Mouse (Mus musculus) MEL (cell line): ENCODE data around the gene Denr. TPM values are rescaled to one million over a fixed set of nuclear protein-coding genes. Genes with fewer than 3 reads are reported as not detected.
A peak's percentile ranks its signal among the peaks of the same experiment; 100 is the strongest.

Source experiments
- DNase-seq: peaks from one replicate; pipeline ENCODE4 v3.0.0; 2011; ENCODE audit warnings: low read depth, low spot score
- H3K27ac ChIP-seq: 2 replicates; pipeline ENCODE4 v1.5.1; 2012; ENCODE audit warnings: low read depth, mild to moderate bottlenecking, control low read depth, low read length, moderate library complexity; ENCODE audit not compliant: control insufficient read depth
- H3K27me3 ChIP-seq, 2 experiments: fragments of 150-350 bp in 1 of 2; sonication (generic) in 1 of 2; 2 replicates each; pipeline ENCODE4 v1.6.1; 2012; ENCODE audit warnings: low read length in 2 of 2, mild to moderate bottlenecking in 2 of 2, improper control_type of control experiment in 1 of 2, moderate library complexity in 1 of 2; ENCODE audit not compliant: insufficient read depth in 2 of 2, control insufficient read depth in 1 of 2
- H3K36me3 ChIP-seq, 2 experiments: 2 replicates each; pipeline ENCODE4 v1.6.1; 2012 to 2014; ENCODE audit warnings: low read length in 2 of 2, improper control_type of control experiment in 1 of 2, inconsistent platforms in 1 of 2, mild to moderate bottlenecking in 1 of 2; ENCODE audit not compliant: insufficient read depth in 2 of 2, control insufficient read depth in 1 of 2
- H3K4me1 ChIP-seq, 2 experiments: fragments of 150-350 bp in 1 of 2; sonication (generic) in 1 of 2; 2 replicates each; pipeline ENCODE4 v1.6.1; 2012; ENCODE audit warnings: low read length in 2 of 2, improper control_type of control experiment in 1 of 2, mild to moderate bottlenecking in 1 of 2; ENCODE audit not compliant: insufficient read depth in 2 of 2, control insufficient read depth in 1 of 2
- H3K4me3 ChIP-seq, 2 experiments: fragments of 150-350 bp in 1 of 2; sonication (generic) in 1 of 2; 2 replicates each; pipeline ENCODE4 v1.5.1; 2012; ENCODE audit warnings: low read depth in 2 of 2, low read length in 2 of 2, mild to moderate bottlenecking in 2 of 2, moderate library complexity in 2 of 2, control low read depth in 1 of 2, improper control_type of control experiment in 1 of 2; ENCODE audit not compliant: control insufficient read depth in 1 of 2, insufficient read depth in 1 of 2
- H3K79me2 ChIP-seq: 2 replicates; pipeline ENCODE4 v1.6.1; 2012; ENCODE audit warnings: mild to moderate bottlenecking, low read length, moderate library complexity; ENCODE audit not compliant: control insufficient read depth, poor library complexity, insufficient read depth
- H3K9ac ChIP-seq: 2 replicates; pipeline ENCODE4 v1.6.1; 2012; ENCODE audit warnings: low read depth, mild to moderate bottlenecking, control low read depth, low read length, moderate library complexity; ENCODE audit not compliant: control insufficient read depth, poor library complexity, severe bottlenecking
- H3K9me3 ChIP-seq: fragments of 150-350 bp; sonication (generic); replicated peaks from 2 replicates; pipeline ENCODE4 v1.6.1; 2012; ENCODE audit warnings: mild to moderate bottlenecking, low read length, improper control_type of control experiment, moderate library complexity; ENCODE audit not compliant: insufficient read depth
- BHLHE40 ChIP-seq: IDR thresholded peaks from 2 replicates; pipeline ENCODE4 v1.6.1; 2012; ENCODE audit warnings: low read depth, mild to moderate bottlenecking, inconsistent platforms, low read length, improper control_type of control experiment, borderline replicate concordance
- CHD1 ChIP-seq: IDR thresholded peaks from 2 replicates; pipeline ENCODE4 v1.6.1; 2012; ENCODE audit warnings: low read depth, mild to moderate bottlenecking, inconsistent platforms, low read length, improper control_type of control experiment
- CHD2 ChIP-seq: IDR thresholded peaks from 2 replicates; pipeline ENCODE4 v1.6.1; 2011; ENCODE audit warnings: low read length, improper control_type of control experiment
- CTCF ChIP-seq, 3 experiments: IDR thresholded peaks in 2 of 3; conservative IDR thresholded peaks in 1 of 3; 2 replicates each; pipeline ENCODE4 v1.5.1; 2011 to 2012; ENCODE audit warnings: low read length in 3 of 3, low read depth in 2 of 3, mild to moderate bottlenecking in 2 of 3, improper control_type of control experiment in 1 of 3, inconsistent platforms in 1 of 3, mixed read lengths in 1 of 3, moderate library complexity in 1 of 3; ENCODE audit not compliant: control insufficient read depth in 1 of 3, insufficient read depth in 1 of 3, poor library complexity in 1 of 3, severe bottlenecking in 1 of 3
- E2F4 ChIP-seq: IDR thresholded peaks from 2 replicates; pipeline ENCODE4 v1.6.1; 2011; ENCODE audit warnings: low read depth, low read length, improper control_type of control experiment, borderline replicate concordance
- ELF1 ChIP-seq: IDR thresholded peaks from 2 replicates; pipeline ENCODE4 v1.6.1; 2014; ENCODE audit warnings: low read depth, mild to moderate bottlenecking, inconsistent platforms, low read length, improper control_type of control experiment, moderate library complexity
- EP300 ChIP-seq, 2 experiments: IDR thresholded peaks; 2 replicates each; pipeline ENCODE4 v1.6.1; 2011; ENCODE audit warnings: improper control_type of control experiment in 2 of 2, low read length in 2 of 2, low read depth in 1 of 2, mild to moderate bottlenecking in 1 of 2
- ETS1 ChIP-seq: IDR thresholded peaks from 2 replicates; pipeline ENCODE4 v1.6.1; 2012; ENCODE audit warnings: low read depth, mild to moderate bottlenecking, inconsistent platforms, low read length, improper control_type of control experiment, moderate library complexity
- GATA1 ChIP-seq: IDR thresholded peaks from 2 replicates; pipeline ENCODE4 v1.6.1; 2011; ENCODE audit warnings: low read depth, low read length, improper control_type of control experiment
- HCFC1 ChIP-seq: IDR thresholded peaks from 2 replicates; pipeline ENCODE4 v1.6.1; 2012; ENCODE audit warnings: low read depth, mild to moderate bottlenecking, inconsistent platforms, low read length, improper control_type of control experiment, moderate library complexity
- JUND ChIP-seq: IDR thresholded peaks from 2 replicates; pipeline ENCODE4 v1.6.1; 2011; ENCODE audit warnings: low read depth, mild to moderate bottlenecking, improper control_type of control experiment, low read length
- KAT2A ChIP-seq: conservative IDR thresholded peaks from 2 replicates; pipeline ENCODE4 v1.6.1; 2012; ENCODE audit warnings: low read depth, low read length, improper control_type of control experiment, inconsistent platforms
- MAFK ChIP-seq: IDR thresholded peaks from 2 replicates; pipeline ENCODE4 v1.6.1; 2011; ENCODE audit warnings: low read depth, mild to moderate bottlenecking, low read length, improper control_type of control experiment, borderline replicate concordance
- MAX ChIP-seq: IDR thresholded peaks from 2 replicates; pipeline ENCODE4 v1.6.1; 2011; ENCODE audit warnings: low read length, improper control_type of control experiment
- MAZ ChIP-seq: IDR thresholded peaks from 2 replicates; pipeline ENCODE4 v1.6.1; 2012; ENCODE audit warnings: low read depth, mild to moderate bottlenecking, inconsistent platforms, low read length, improper control_type of control experiment
- MEF2A ChIP-seq: IDR thresholded peaks from 2 replicates; pipeline ENCODE4 v1.6.1; 2014; ENCODE audit warnings: low read depth, mild to moderate bottlenecking, inconsistent platforms, low read length, improper control_type of control experiment; ENCODE audit not compliant: poor library complexity, insufficient replicate concordance, severe bottlenecking; ENCODE audit errors: extremely low read depth
- MXI1 ChIP-seq: IDR thresholded peaks from 2 replicates; pipeline ENCODE4 v1.6.1; 2011; ENCODE audit warnings: mild to moderate bottlenecking, low read depth, low read length, improper control_type of control experiment
- MYB ChIP-seq: IDR thresholded peaks from 2 replicates; pipeline ENCODE4 v1.6.1; 2011; ENCODE audit warnings: mild to moderate bottlenecking, low read depth, low read length, improper control_type of control experiment
- MYC ChIP-seq: IDR thresholded peaks from 2 replicates; pipeline ENCODE4 v1.6.1; 2011; ENCODE audit warnings: low read depth, mild to moderate bottlenecking, low read length, improper control_type of control experiment, moderate library complexity
- NELFE ChIP-seq: IDR thresholded peaks from 2 replicates; pipeline ENCODE4 v1.6.1; 2011; ENCODE audit warnings: low read depth, low read length, improper control_type of control experiment
- NRF1 ChIP-seq: IDR thresholded peaks from 2 replicates; pipeline ENCODE4 v1.6.1; 2014; ENCODE audit warnings: low read depth, mild to moderate bottlenecking, inconsistent platforms, low read length, improper control_type of control experiment, moderate library complexity; ENCODE audit not compliant: poor library complexity, insufficient read depth, severe bottlenecking
- POLR2A ChIP-seq, 2 experiments: IDR thresholded peaks; 2 replicates each; pipeline ENCODE4 v1.6.1; 2011 to 2012; ENCODE audit warnings: low read length in 2 of 2, mild to moderate bottlenecking in 2 of 2, control low read depth in 1 of 2, improper control_type of control experiment in 1 of 2, low read depth in 1 of 2, moderate library complexity in 1 of 2; ENCODE audit not compliant: control insufficient read depth in 1 of 2, insufficient read depth in 1 of 2, poor library complexity in 1 of 2
- POLR2AphosphoS5 ChIP-seq: IDR thresholded peaks from 2 replicates; pipeline ENCODE4 v1.6.1; 2012; ENCODE audit warnings: low read depth, borderline replicate concordance, mild to moderate bottlenecking, inconsistent platforms, low read length, moderate library complexity, mixed read lengths
- RAD21 ChIP-seq: IDR thresholded peaks from 2 replicates; pipeline ENCODE4 v1.6.1; 2011; ENCODE audit warnings: mild to moderate bottlenecking, low read depth, low read length, improper control_type of control experiment
- RCOR1 ChIP-seq: IDR thresholded peaks from 2 replicates; pipeline ENCODE4 v1.6.1; 2012; ENCODE audit warnings: low read depth, mild to moderate bottlenecking, inconsistent platforms, low read length, improper control_type of control experiment
- SIN3A ChIP-seq: IDR thresholded peaks from 2 replicates; pipeline ENCODE4 v1.6.1; 2012; ENCODE audit warnings: low read length, improper control_type of control experiment, inconsistent platforms
- TAL1 ChIP-seq: IDR thresholded peaks from 2 replicates; pipeline ENCODE4 v1.6.1; 2012; ENCODE audit warnings: mild to moderate bottlenecking, inconsistent platforms, low read length, moderate library complexity, mixed read lengths
- TBP ChIP-seq: IDR thresholded peaks from 2 replicates; pipeline ENCODE4 v1.8.0; 2011; ENCODE audit warnings: low read depth, low read length, improper control_type of control experiment
- TCF12 ChIP-seq: IDR thresholded peaks from 2 replicates; pipeline ENCODE4 v1.6.1; 2014; ENCODE audit warnings: low read depth, mild to moderate bottlenecking, inconsistent platforms, low read length, improper control_type of control experiment, moderate library complexity
- UBTF ChIP-seq: IDR thresholded peaks from 2 replicates; pipeline ENCODE4 v1.6.1; 2012; ENCODE audit warnings: low read depth, mild to moderate bottlenecking, inconsistent platforms, low read length, improper control_type of control experiment, moderate library complexity, borderline replicate concordance; ENCODE audit not compliant: insufficient read depth
- USF2 ChIP-seq, 2 experiments: IDR thresholded peaks; 2 replicates each; pipeline ENCODE4 v1.6.1; 2011 to 2012; ENCODE audit warnings: improper control_type of control experiment in 2 of 2, low read length in 2 of 2, borderline replicate concordance in 1 of 2, inconsistent platforms in 1 of 2, low read depth in 1 of 2, mild to moderate bottlenecking in 1 of 2; ENCODE audit not compliant: insufficient read depth in 1 of 2
- ZC3H11A ChIP-seq: IDR thresholded peaks from 2 replicates; pipeline ENCODE4 v1.6.1; 2012; ENCODE audit warnings: low read depth, mild to moderate bottlenecking, inconsistent platforms, low read length, improper control_type of control experiment
- ZKSCAN1 ChIP-seq: IDR thresholded peaks from 2 replicates; pipeline ENCODE4 v1.6.1; 2012; ENCODE audit warnings: low read depth, mild to moderate bottlenecking, inconsistent platforms, low read length, improper control_type of control experiment, moderate library complexity
- ZMIZ1 ChIP-seq: IDR thresholded peaks from 2 replicates; pipeline ENCODE4 v1.6.1; 2012; ENCODE audit warnings: low read depth, mild to moderate bottlenecking, inconsistent platforms, low read length, improper control_type of control experiment, moderate library complexity
- ZNF384 ChIP-seq: IDR thresholded peaks from 2 replicates; pipeline ENCODE4 v1.6.1; 2012; ENCODE audit warnings: low read depth, mild to moderate bottlenecking, inconsistent platforms, low read length, improper control_type of control experiment
- polyA plus RNA-seq, 2 experiments: library from polyadenylated mRNA; stranded (reverse) in 1 of 2; unstranded in 1 of 2; fragments of >175 nt in 1 of 2; fragments of >200 nt in 1 of 2; gene quantifications; 2 replicates each; pipeline versions ENCODE4 v1.2.1 to v1.2.4; 2012; ENCODE audit warnings: low replicate concordance in 2 of 2, low read depth in 1 of 2; ENCODE audit not compliant: insufficient read length in 2 of 2, insufficient read depth in 1 of 2, missing spikeins in 1 of 2
- total RNA-seq: library from RNA; depleted of rRNA; stranded (reverse); fragments of 300-350 nt; gene quantifications from 2 replicates; pipeline ENCODE4 v1.2.3, GENCODE M21; 2012; rRNA removed

Gene Denr
- total RNA-seq (100 and 109 TPM in 2 replicates), polyA plus RNA-seq (100 to 1,000 TPM in 1 of 2 experiments, 10 to 100 TPM in 1; 62.4 to 323 TPM)

- Histone ChIP-seq H3K4me1 (peaks cover 0 to 19% of the 10 kb centered on the region in 2 experiments; a peak in 3 of 4 replicates), H3K79me2 (peaks cover 42% of the 10 kb centered on the region), H3K9ac (peak within 1 kb of the TSS; percentile 97), H3K27me3 (no peaks in the 10 kb centered on the region), H3K27ac (peak within 1 kb of the TSS; percentile 69), H3K9me3 (no peaks in the 10 kb centered on the region), H3K4me3 (peak within 1 kb of the TSS; percentile 52 to 96), H3K36me3 (peaks cover 6 to 15% of the 10 kb centered on the region in 2 experiments)
- DNase-seq: peak; percentile 97
- TF ChIP-seq ELF1: no peak
- no peak for TF ChIP-seq MAFK
- TF ChIP-seq GATA1: no peak
- peak; percentile 48; the same call in 1 of the 2 replicates for TF ChIP-seq TBP
- TF ChIP-seq NELFE: peak; percentile 89
- TF ChIP-seq MYB: no peak
- TF ChIP-seq USF2 (IDR thresholded peaks at IDR 0.05; ENCODE audit: borderline replicate concordance in 1 of 2, insufficient read depth in 1 of 2, low read depth in 1 of 2, low read length in 2 of 2): no peak
- TF ChIP-seq MXI1: peak; percentile 70
- TF ChIP-seq TCF12: peak; percentile 18; the same call in 1 of the 2 replicates
- TF ChIP-seq E2F4: no peak
- no peak for TF ChIP-seq RCOR1
- no peak for TF ChIP-seq CHD1
- peak; percentile 30; the same call in 1 of the 2 replicates for TF ChIP-seq ZC3H11A
- TF ChIP-seq CHD2: peak; percentile 99
- TF ChIP-seq NRF1: peak; percentile 75
- no peak for TF ChIP-seq MEF2A
- no peak for TF ChIP-seq ZMIZ1
- no peak; the same call in 1 of the 2 replicates for TF ChIP-seq MAZ
- TF ChIP-seq KAT2A: no peak
- TF ChIP-seq UBTF: no peak
- TF ChIP-seq BHLHE40: no peak
- no peak; the same call in 1 of the 2 replicates for TF ChIP-seq POLR2AphosphoS5
- peak; percentile 89 to 94 for TF ChIP-seq POLR2A (IDR thresholded peaks at IDR 0.05; ENCODE audit: control insufficient read depth in 1 of 2, insufficient read depth in 1 of 2, low read depth in 1 of 2, low read length in 2 of 2, poor library complexity in 1 of 2)
- 0 out of 2 replicates have a peak, but pooled peaks have one; percentile 13 for TF ChIP-seq MYC
- TF ChIP-seq ETS1: no peak
- TF ChIP-seq SIN3A: peak; percentile 52
- TF ChIP-seq RAD21: peak; percentile 80
- no peak for TF ChIP-seq JUND
- TF ChIP-seq EP300 (IDR thresholded peaks at IDR 0.05; ENCODE audit: low read depth in 1 of 2, low read length in 2 of 2): no peak
- TF ChIP-seq TAL1: no peak
- TF ChIP-seq ZKSCAN1: no peak
- peak; percentile 84 for TF ChIP-seq HCFC1
- TF ChIP-seq MAX: no peak
- no peak for TF ChIP-seq ZNF384
- peak; percentile 73 to 98 (median 93) for TF ChIP-seq CTCF (IDR thresholded peaks at IDR 0.05 in 2 of 3, conservative IDR thresholded peaks at IDR 0.05 in 1 of 3; ENCODE audit: control insufficient read depth in 1 of 3, insufficient read depth in 1 of 3, low read depth in 2 of 3, low read length in 3 of 3, poor library complexity in 1 of 3, severe bottlenecking in 1 of 3)
These were observed at the start of gene Denr for GRCm38 (mm10) chr5:123906976-123907630. Gene Denr (plus strand): TSS chr5:123907175.
